10 mouse cellular contexts compared by ENCODE assay signal in genomic region chr2:4316589-4316988, GRCm38 (mm10).
DNase-seq lines count a peak whose midpoint lies in the region; ATAC-seq and TF ChIP-seq lines count a peak whose summit lies in the region.
"Had no signal": no experiment of that assay in that cellular context is flagged by ENCODE, and none has a peak within 500 bp of the region (broad histone marks: within the 10 kb centered on the region; RNA-seq: fewer than 3 reads in every experiment).

No protein-coding gene starts in this region.

- 51% methylated on average over 2 of the region's 2 CpGs for WGBS in heart, embryonic 12.5 days
- WGBS in lung, embryonic 14.5 days = 52% methylated on average over 2 of the region's 2 CpGs

- no peaks in the 10 kb centered on the region for H3K36me3 ChIP-seq in heart, embryonic 12.5 days
- no peaks in the 10 kb centered on the region for H3K36me3 ChIP-seq in lung, embryonic 14.5 days (ENCODE audit: insufficient read depth)
- H3K36me3 ChIP-seq: heart, embryonic 15.5 days; stomach, embryonic 15.5 days had no signal

- no peaks in the 10 kb centered on the region for H3K27me3 ChIP-seq in heart, embryonic 12.5 days (replicated peaks)
- no peaks in the 10 kb centered on the region for H3K27me3 ChIP-seq in lung, embryonic 14.5 days (ENCODE audit: insufficient read depth, low read length)
- H3K27me3 ChIP-seq: heart, embryonic 15.5 days; stomach, embryonic 15.5 days had no signal

- no peak overlapping the region for H3K4me2 ChIP-seq in heart, embryonic 12.5 days
- no peak overlapping the region for H3K4me2 ChIP-seq in lung, embryonic 14.5 days
- H3K4me2 ChIP-seq: heart, embryonic 15.5 days; stomach, embryonic 15.5 days had no signal

- DNase-seq in heart, adult 8-10 months (ENCODE audit: low spot score) = no peak
- DNase-seq in lung, embryonic 14.5 days = peak; percentile 69
- DNase-seq in lung, adult 18-20 months = no peak
- peak; percentile 52 for DNase-seq in retina, embryonic 14.5 days (ENCODE audit: low spot score)
- no peak for DNase-seq in spleen, adult 12 weeks (ENCODE audit: low spot score)

- no peaks in the 10 kb centered on the region for H3K9me3 ChIP-seq in heart, embryonic 12.5 days (replicated peaks)
- no peaks in the 10 kb centered on the region for H3K9me3 ChIP-seq in lung, embryonic 14.5 days (ENCODE audit: low read depth, low read length)
- H3K9me3 ChIP-seq: heart, embryonic 15.5 days; stomach, embryonic 15.5 days had no signal

- TF ChIP-seq CTCF in lung, embryonic 14.5 days (IDR thresholded peaks at IDR 0.05; ENCODE audit: low read depth) = peak; percentile 69
- TF ChIP-seq CTCF in cortical plate, adult 2 months (IDR thresholded peaks at IDR 0.05; ENCODE audit: extremely low read depth, insufficient read depth, low read length) = 0 out of 2 replicates have a peak, but pooled peaks have one; percentile 21

- no peak overlapping the region for H3K9ac ChIP-seq in heart, embryonic 12.5 days
- no peak overlapping the region for H3K9ac ChIP-seq in lung, embryonic 14.5 days
- H3K9ac ChIP-seq: heart, embryonic 15.5 days; stomach, embryonic 15.5 days had no signal

- no peak overlapping the region for H3K27ac ChIP-seq in heart, embryonic 12.5 days (ENCODE audit: poor library complexity, severe bottlenecking)
- no peak overlapping the region for H3K27ac ChIP-seq in lung, embryonic 14.5 days (ENCODE audit: low read depth)
- H3K27ac ChIP-seq in cortical plate, adult 2 months (ENCODE audit: insufficient read depth, low read length) = no peak overlapping the region
- H3K27ac ChIP-seq: heart, embryonic 15.5 days; stomach, embryonic 15.5 days had no signal

- no peak overlapping the region for H3K4me3 ChIP-seq in heart, embryonic 12.5 days
- H3K4me3 ChIP-seq in lung, embryonic 14.5 days (ENCODE audit: low read depth, low read length) = no peak overlapping the region
- H3K4me3 ChIP-seq in cortical plate, adult 2 months (ENCODE audit: insufficient read depth, low read length) = no peak overlapping the region
- H3K4me3 ChIP-seq: heart, embryonic 15.5 days; stomach, embryonic 15.5 days had no signal

- ATAC-seq in heart, embryonic 12.5 days (ENCODE audit: insufficient number of reproducible peaks, low FRiP score) = 0 out of 2 replicates have a peak, but pooled peaks have one; percentile 25
- peak; percentile 28; the same call in 1 of the 2 replicates for ATAC-seq in lung, embryonic 14.5 days (ENCODE audit: insufficient read depth)
- ATAC-seq in frontal cortex, adult (ENCODE audit: low TSS enrichment) = no peak; the same call in 1 of the 2 replicates

- peaks cover 11% of the 10 kb centered on the region for H3K4me1 ChIP-seq in heart, embryonic 12.5 days (replicated peaks)
- no peaks in the 10 kb centered on the region for H3K4me1 ChIP-seq in lung, embryonic 14.5 days (ENCODE audit: insufficient read depth)
- H3K4me1 ChIP-seq in cortical plate, adult 2 months (ENCODE audit: control insufficient read depth, insufficient read depth, low read length) = peaks cover 2% of the 10 kb centered on the region; the same call in 1 of the 2 replicates
- H3K4me1 ChIP-seq: stomach, embryonic 15.5 days had no signal

- TF ChIP-seq POLR2A in cortical plate, adult 2 months (IDR thresholded peaks at IDR 0.05; ENCODE audit: extremely low read depth, insufficient read depth, low read length) = no peak

Comparison
In these comparisons a context has a peak if more than half of its experiments do, and no peak if none do; other contexts are left out.
1. DNase-seq: peak in lung, embryonic 14.5 days (single experiment) and retina, embryonic 14.5 days (single experiment); none in heart, adult 8-10 months (single experiment), lung, adult 18-20 months (0 of 2) and spleen, adult 12 weeks (single experiment).